In genomic region chr12:83920721-83921441, GRCm38 (mm10) we compare ENCODE assay signal across 8 mouse cellular contexts. TPM values are rescaled to one million over a fixed set of nuclear protein-coding genes. Genes with fewer than 3 reads are reported as not detected.
DNase-seq lines count a peak whose midpoint lies in the region; ATAC-seq and TF ChIP-seq lines count a peak whose summit lies in the region.

No protein-coding gene starts in this region.

- peak overlapping the region; percentile 28; the same call in 1 of the 2 replicates for H3K27ac ChIP-seq in cortical plate, adult 2 months (ENCODE audit: insufficient read depth, low read length)
- peak overlapping the region; percentile 90 for H3K27ac ChIP-seq in heart, embryonic 11.5 days (ENCODE audit: low read depth, low read length)
- H3K27ac ChIP-seq in limb, embryonic 10.5 days: peak overlapping the region; percentile 96
- H3K27ac ChIP-seq in midbrain, postnatal 0 days (ENCODE audit: low read depth, low read length): peak overlapping the region; percentile 72; the same call in 1 of the 2 replicates

- peaks cover 5% of the 10 kb centered on the region for H3K27me3 ChIP-seq in erythroblast, embryonic 14.5 days (ENCODE audit: control insufficient read depth)
- H3K27me3 ChIP-seq in E14TG2a.4 (ENCODE audit: insufficient read depth, low read length): no peaks in the 10 kb centered on the region
- no peaks in the 10 kb centered on the region for H3K27me3 ChIP-seq in heart, embryonic 11.5 days (ENCODE audit: control insufficient read depth, insufficient read depth, low read length)
- no peaks in the 10 kb centered on the region for H3K27me3 ChIP-seq in limb, embryonic 10.5 days (ENCODE audit: low read depth, poor library complexity, severe bottlenecking)
- no peaks in the 10 kb centered on the region for H3K27me3 ChIP-seq in midbrain, postnatal 0 days (ENCODE audit: insufficient read depth, low read length)

- peak overlapping the region; percentile 96 for H3K4me3 ChIP-seq in erythroblast, embryonic 14.5 days (replicated peaks)
- peak overlapping the region; percentile 98 for H3K4me3 ChIP-seq in E14TG2a.4 (replicated peaks; ENCODE audit: low read length)
- peak overlapping the region; percentile 22 for H3K4me3 ChIP-seq in cortical plate, adult 2 months (ENCODE audit: insufficient read depth, low read length)
- H3K4me3 ChIP-seq in heart, embryonic 11.5 days (ENCODE audit: low read depth, low read length): peak overlapping the region; percentile 97
- H3K4me3 ChIP-seq in limb, embryonic 10.5 days: peak overlapping the region; percentile 99
- peak overlapping the region; percentile 93 for H3K4me3 ChIP-seq in midbrain, postnatal 0 days (ENCODE audit: low read depth, low read length)

- peak overlapping the region; percentile 95 for H3K9ac ChIP-seq in heart, embryonic 11.5 days (ENCODE audit: low read depth, low read length)
- peak overlapping the region; percentile 59 for H3K9ac ChIP-seq in midbrain, postnatal 0 days (replicated peaks; ENCODE audit: low read length, poor library complexity, severe bottlenecking)

- H3K9me3 ChIP-seq in erythroblast, embryonic 14.5 days (ENCODE audit: control insufficient read depth, low read length): no peaks in the 10 kb centered on the region
- H3K9me3 ChIP-seq in E14TG2a.4 (ENCODE audit: low read length): no peaks in the 10 kb centered on the region
- H3K9me3 ChIP-seq in heart, embryonic 11.5 days (replicated peaks; ENCODE audit: control insufficient read depth, low read length): no peaks in the 10 kb centered on the region
- H3K9me3 ChIP-seq in limb, embryonic 10.5 days (replicated peaks): no peaks in the 10 kb centered on the region
- H3K9me3 ChIP-seq in midbrain, postnatal 0 days (ENCODE audit: low read length): no peaks in the 10 kb centered on the region

- H3K4me2 ChIP-seq in heart, embryonic 11.5 days: peak overlapping the region; percentile 89
- peak overlapping the region; percentile 94 for H3K4me2 ChIP-seq in midbrain, postnatal 0 days (ENCODE audit: low read depth, low read length, poor library complexity, severe bottlenecking)

- peaks cover 22% of the 10 kb centered on the region for H3K4me1 ChIP-seq in erythroblast, embryonic 14.5 days (ENCODE audit: control insufficient read depth)
- peaks cover 30% of the 10 kb centered on the region for H3K4me1 ChIP-seq in E14TG2a.4 (replicated peaks; ENCODE audit: low read depth, low read length)
- H3K4me1 ChIP-seq in cortical plate, adult 2 months (ENCODE audit: control insufficient read depth, insufficient read depth, low read length): peaks cover 5% of the 10 kb centered on the region; the same call in 1 of the 2 replicates
- H3K4me1 ChIP-seq in heart, embryonic 11.5 days (ENCODE audit: control insufficient read depth, insufficient read depth, low read length): peaks cover 28% of the 10 kb centered on the region
- H3K4me1 ChIP-seq in limb, embryonic 10.5 days: peaks cover 28% of the 10 kb centered on the region
- no peaks in the 10 kb centered on the region for H3K4me1 ChIP-seq in midbrain, postnatal 0 days (ENCODE audit: insufficient read depth, low read length)

- peaks cover 8% of the 10 kb centered on the region for H3K36me3 ChIP-seq in erythroblast, embryonic 14.5 days (ENCODE audit: control insufficient read depth)
- H3K36me3 ChIP-seq in E14TG2a.4 (ENCODE audit: insufficient read depth, low read length): peaks cover 4% of the 10 kb centered on the region; the same call in 1 of the 2 replicates
- H3K36me3 ChIP-seq in heart, embryonic 11.5 days (ENCODE audit: control insufficient read depth, insufficient read depth, low read length): no peaks in the 10 kb centered on the region
- peaks cover 11% of the 10 kb centered on the region for H3K36me3 ChIP-seq in limb, embryonic 10.5 days
- H3K36me3 ChIP-seq in midbrain, postnatal 0 days (ENCODE audit: insufficient read depth, low read length): no peaks in the 10 kb centered on the region

- ATAC-seq in erythroblast, adult 5-6 weeks (replicated peaks; ENCODE audit: low FRiP score, poor library complexity, severe bottlenecking): no peak
- ATAC-seq in heart, embryonic 11.5 days (replicated peaks; ENCODE audit: insufficient number of reproducible peaks, low FRiP score, low TSS enrichment): no peak
- ATAC-seq in midbrain, postnatal 0 days (ENCODE audit: low FRiP score): peak; percentile 1; the same call in 1 of the 2 replicates

- TF ChIP-seq CTCF in E14TG2a.4 (conservative IDR thresholded peaks at IDR 0.05; ENCODE audit: low read length): no peak
- no peak for TF ChIP-seq CTCF in cortical plate, adult 2 months (IDR thresholded peaks at IDR 0.05; ENCODE audit: extremely low read depth, insufficient read depth, low read length)
- no peak for TF ChIP-seq CTCF in midbrain, postnatal 0 days (IDR thresholded peaks at IDR 0.05)

- TF ChIP-seq POLR2A in cortical plate, adult 2 months (IDR thresholded peaks at IDR 0.05; ENCODE audit: extremely low read depth, insufficient read depth, low read length): no peak

- 2% methylated on average over 31 of the region's 31 CpGs for WGBS in heart, embryonic 11.5 days (ENCODE audit: insufficient replicate concordance)
- WGBS in limb, embryonic 10.5 days: 1% methylated on average over 31 of the region's 31 CpGs
- WGBS in midbrain, postnatal 0 days: under 1% methylated on average over 29 of the region's 31 CpGs

- no peak for DNase-seq in limb, embryonic 10.5 days (ENCODE audit: low spot score)
- peak; percentile 14 for DNase-seq in midbrain, postnatal 0 days (ENCODE audit: low spot score)
- no peak for DNase-seq in frontal cortex, postnatal 36 days (ENCODE audit: low spot score in 2 of 2)

RNA-seq across cellular contexts. Expression of gene Numb, which starts 0.9 kb away (rescaled TPM):
- 0.85 and 0.86 TPM in 2 replicates for polyA plus RNA-seq in erythroblast, embryonic 14.5 days (2012)
- total RNA-seq in erythroblast, adult 5-6 weeks (2015; ENCODE audit: low replicate concordance): 3.8 and 10.9 TPM in 2 replicates
- 8.5 and 13.6 TPM in 2 replicates for total RNA-seq in erythroblast, adult 5-6 weeks (2017; ENCODE audit: low replicate concordance)
- polyA plus RNA-seq in cortical plate, adult 2 months (2012; rRNA removed): 69.6 and 74.6 TPM in 2 replicates
- polyA plus RNA-seq in heart, embryonic 11.5 days (2014; fragmentation: Nextera tagmentation; extraction: Ambion mirVana): 34.3 and 41.7 TPM in 2 replicates
- polyA plus RNA-seq in limb, embryonic 10.5 days (2016; fragmentation: Nextera tagmentation; extraction: Ambion mirVana): 32.7 and 37.4 TPM in 2 replicates
- total RNA-seq in midbrain, postnatal 0 days (2014; rRNA removed): 17.5 and 17.8 TPM in 2 replicates
- polyA plus RNA-seq in midbrain, postnatal 0 days (2015; fragmentation: Nextera tagmentation; extraction: Ambion mirVana): 9.0 TPM in 2 replicates

RNA-seq across cellular contexts. Expression of gene Riox1, which starts 29.5 kb away (rescaled TPM):
- polyA plus RNA-seq in erythroblast, embryonic 14.5 days (2012): 0.49 and 0.98 TPM in 2 replicates
- 5.4 and 6.3 TPM in 2 replicates for total RNA-seq in erythroblast, adult 5-6 weeks (2015; ENCODE audit: low replicate concordance)
- total RNA-seq in erythroblast, adult 5-6 weeks (2017; ENCODE audit: low replicate concordance): 3.3 and 3.9 TPM in 2 replicates
- polyA plus RNA-seq in cortical plate, adult 2 months (2012; rRNA removed): 11.5 and 11.8 TPM in 2 replicates
- polyA plus RNA-seq in heart, embryonic 11.5 days (2014; fragmentation: Nextera tagmentation; extraction: Ambion mirVana): 9.6 and 10.4 TPM in 2 replicates
- polyA plus RNA-seq in limb, embryonic 10.5 days (2016; fragmentation: Nextera tagmentation; extraction: Ambion mirVana): 18.5 and 21.9 TPM in 2 replicates
- 25.3 and 27.8 TPM in 2 replicates for total RNA-seq in midbrain, postnatal 0 days (2014; rRNA removed)
- 10.4 and 12.6 TPM in 2 replicates for polyA plus RNA-seq in midbrain, postnatal 0 days (2015; fragmentation: Nextera tagmentation; extraction: Ambion mirVana)

Comparison
In these comparisons a context has a peak if more than half of its experiments do, and no peak if none do; other contexts are left out.
1. H3K4me3 ChIP-seq: peak in every context shown above with its lines; median percentile 99 in limb, embryonic 10.5 days; 98 in E14TG2a.4; 97 in heart, embryonic 11.5 days; 96 in erythroblast, embryonic 14.5 days; 93 in midbrain, postnatal 0 days; 22 in cortical plate, adult 2 months.
2. H3K27ac ChIP-seq: peak in every context shown above with its lines; median percentile 96 in limb, embryonic 10.5 days; 90 in heart, embryonic 11.5 days; 72 in midbrain, postnatal 0 days; 28 in cortical plate, adult 2 months.